Mouse (Mus musculus) thymus, adult 2 months (tissue): ENCODE data around the gene Stxbp1. TPM values are rescaled to one million over a fixed set of nuclear protein-coding genes. Genes with fewer than 3 reads are reported as not detected.
A peak's percentile ranks its signal among the peaks of the same experiment; 100 is the strongest.

Experiments used
- DNase-seq: peaks from one replicate; pipeline ENCODE4 v3.0.0; 2021
- H3K27ac ChIP-seq: fragments of 200-500 bp; 2 replicates; pipeline ENCODE4 v1.5.1; 2012; ENCODE audit warnings: low read length, control low read depth; ENCODE audit not compliant: control insufficient read depth, insufficient read depth
- H3K27me3 ChIP-seq: fragments of 200-500 bp; 2 replicates; pipeline ENCODE4 v1.6.1; 2012; ENCODE audit warnings: mild to moderate bottlenecking, low read length, moderate library complexity, mixed read lengths; ENCODE audit not compliant: control insufficient read depth, insufficient read depth
- H3K36me3 ChIP-seq: fragments of 200-500 bp; 2 replicates; pipeline ENCODE4 v1.6.1; 2012; ENCODE audit warnings: mild to moderate bottlenecking, low read length, moderate library complexity; ENCODE audit not compliant: control insufficient read depth, insufficient read depth
- H3K4me1 ChIP-seq: fragments of 200-500 bp; replicated peaks from 2 replicates; pipeline ENCODE4 v1.6.1; 2012; ENCODE audit warnings: low read length; ENCODE audit not compliant: control insufficient read depth, insufficient read depth
- H3K4me3 ChIP-seq: fragments of 200-500 bp; 2 replicates; pipeline ENCODE4 v1.5.1; 2012; ENCODE audit warnings: mild to moderate bottlenecking, low read length, control low read depth, moderate library complexity; ENCODE audit not compliant: control insufficient read depth, insufficient read depth
- CTCF ChIP-seq: fragments of 200-500 bp; IDR thresholded peaks from 2 replicates; pipeline ENCODE4 v1.5.1; 2012; ENCODE audit warnings: mild to moderate bottlenecking, control low read depth, low read length, moderate library complexity, borderline replicate concordance; ENCODE audit not compliant: control insufficient read depth, poor library complexity, insufficient read depth; ENCODE audit errors: extremely low read depth
- POLR2A ChIP-seq: fragments of 200-500 bp; IDR thresholded peaks from 2 replicates; pipeline ENCODE4 v1.6.1; 2012; ENCODE audit warnings: mild to moderate bottlenecking, low read length, control low read depth, moderate library complexity; ENCODE audit not compliant: control insufficient read depth, poor library complexity, insufficient read depth; ENCODE audit errors: extremely low read depth
- WGBS: fragments of 180-500 bp; shearing (Covaris S2); methylation state at CpG from one replicate; pipeline ENCODE4 v1.1.7; 2018; 5-methylcytosine and 5-hydroxymethylcytosine counted together
- polyA plus RNA-seq: library from polyadenylated mRNA; depleted of rRNA; stranded (reverse); fragments of >200 nt; gene quantifications from 2 replicates; pipeline ENCODE4 v1.2.3, GENCODE M21; 2012

Stxbp1 gene
- polyA plus RNA-seq, 1 experiment = 6.6 TPM

DNA sequence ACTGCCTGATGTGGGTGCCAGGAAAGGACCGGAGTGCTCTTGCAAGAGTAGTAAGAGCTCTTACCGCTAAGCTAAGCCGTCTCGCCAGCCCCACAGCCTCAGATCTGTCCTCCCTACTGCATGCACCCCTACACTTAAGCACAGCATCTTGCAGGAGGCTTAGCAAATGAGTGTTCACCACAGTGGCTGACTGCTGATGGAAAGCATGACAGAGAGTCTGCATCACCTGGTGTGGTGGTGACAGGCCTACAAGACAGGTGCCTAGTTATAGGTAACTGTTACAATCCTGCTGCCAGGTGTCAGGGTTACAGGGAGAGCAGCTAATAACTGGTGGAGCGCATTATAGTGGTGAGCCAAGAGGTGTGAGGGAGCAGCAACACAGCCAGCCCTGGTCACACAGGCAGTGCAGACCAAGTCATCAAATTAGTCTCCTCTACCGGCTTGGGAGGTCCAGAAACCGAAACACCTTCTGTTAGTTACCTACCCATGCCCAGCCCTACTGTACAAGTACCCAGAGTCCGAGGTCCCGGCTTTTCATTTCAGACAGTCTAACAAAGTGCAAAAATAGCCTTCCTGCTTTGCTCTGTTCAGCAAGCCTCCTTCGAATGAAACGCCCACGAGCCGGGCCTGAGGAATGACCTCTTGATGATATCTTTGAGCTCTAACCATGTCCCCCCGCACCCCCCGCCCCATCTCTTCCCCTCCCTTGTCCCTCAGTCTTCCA is 28.1 kb upstream of the Stxbp1 start:
- DNase-seq = no peak
- TF ChIP-seq POLR2A (no peak), CTCF (no peak)
- no peak overlapping the region for H3K4me3 ChIP-seq
- 33% methylated on average over 15 of the region's 15 CpGs for WGBS
- H3K27me3 ChIP-seq = peaks cover 13% of the 10 kb centered on the region; the same call in 1 of the 2 replicates
- H3K27ac ChIP-seq = no peak overlapping the region
- H3K4me1 ChIP-seq = peaks cover 14% of the 10 kb centered on the region
- no peaks in the 10 kb centered on the region for H3K36me3 ChIP-seq

DNA sequence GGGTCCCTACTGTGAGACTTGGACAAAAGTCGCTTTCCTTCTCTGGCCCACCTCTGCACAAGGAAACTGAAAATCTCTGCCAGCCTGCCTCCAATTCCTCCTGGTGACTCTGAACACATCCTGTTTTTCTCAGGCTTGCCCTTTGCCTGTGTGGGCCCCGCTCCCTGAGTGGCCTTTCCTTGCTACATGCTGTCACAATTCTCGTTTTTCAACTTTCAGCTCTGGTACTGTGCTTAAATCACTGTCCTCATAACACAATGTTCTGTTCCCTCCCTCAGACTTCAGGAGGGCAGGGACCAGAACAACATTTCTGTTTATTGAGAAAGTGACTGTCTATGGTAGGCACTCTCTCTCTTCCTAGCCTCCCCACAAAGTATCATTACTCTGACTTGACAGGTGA is 27.0 kb upstream of the Stxbp1 start:
- Histone ChIP-seq H3K4me1 (peaks cover 19% of the 10 kb centered on the region), H3K27ac (no peak overlapping the region), H3K27me3 (peaks cover 13% of the 10 kb centered on the region; the same call in 1 of the 2 replicates), H3K4me3 (no peak overlapping the region), H3K36me3 (no peaks in the 10 kb centered on the region)
- no peak for DNase-seq
- TF ChIP-seq POLR2A = no peak
- TF ChIP-seq CTCF = no peak
- WGBS = 93% methylated on average over 3 of the region's 3 CpGs

DNA sequence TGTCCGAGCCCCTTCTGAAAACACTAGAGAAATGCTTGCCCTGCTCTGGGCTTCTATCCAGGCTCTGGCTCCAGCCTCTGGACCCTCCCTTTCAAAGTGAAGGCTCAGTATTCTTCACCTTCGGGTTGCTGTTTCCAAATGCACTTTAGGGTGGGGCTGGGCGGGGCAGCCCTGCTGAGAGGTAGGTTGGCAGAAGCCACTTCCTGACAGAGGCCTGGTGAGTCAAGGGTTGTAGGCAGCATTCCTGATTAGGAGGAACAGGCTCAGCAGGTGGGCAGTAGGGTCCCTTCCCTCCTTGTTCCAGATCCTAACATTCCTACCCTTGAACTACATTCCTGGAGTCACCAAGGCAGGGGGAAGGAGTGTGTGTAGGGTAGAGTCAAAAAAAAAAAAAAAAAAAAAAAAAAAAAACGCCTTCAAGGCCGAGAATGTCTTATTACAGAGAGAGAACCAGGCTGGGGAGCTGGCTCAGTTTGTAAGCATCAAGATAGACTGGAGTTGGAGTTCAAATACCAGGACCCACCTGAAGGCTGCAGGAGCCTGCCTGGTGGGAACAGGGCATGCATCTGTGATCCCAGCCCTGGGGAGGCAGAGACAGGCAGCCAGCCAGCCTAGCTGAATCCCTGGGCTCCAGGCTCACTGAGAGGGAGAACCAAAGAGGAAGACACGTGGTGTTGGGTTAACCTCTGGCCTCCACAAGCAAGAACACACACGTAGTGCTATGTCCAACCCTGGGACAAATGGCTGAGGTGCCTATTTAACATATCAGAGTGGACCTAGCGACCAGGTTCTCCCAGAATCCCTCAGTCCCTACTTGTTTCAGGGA is 23.4 kb upstream of the Stxbp1 start:
- H3K27me3 ChIP-seq = peaks cover 4% of the 10 kb centered on the region; the same call in 1 of the 2 replicates
- no peak for DNase-seq
- H3K4me3 ChIP-seq = no peak overlapping the region
- H3K36me3 ChIP-seq = no peaks in the 10 kb centered on the region
- H3K4me1 ChIP-seq = peaks cover 8% of the 10 kb centered on the region
- WGBS = 34% methylated on average over 8 of the region's 8 CpGs
- no peak overlapping the region; the same call in 1 of the 2 replicates for H3K27ac ChIP-seq
- TF ChIP-seq POLR2A = no peak
- TF ChIP-seq CTCF = no peak

DNA sequence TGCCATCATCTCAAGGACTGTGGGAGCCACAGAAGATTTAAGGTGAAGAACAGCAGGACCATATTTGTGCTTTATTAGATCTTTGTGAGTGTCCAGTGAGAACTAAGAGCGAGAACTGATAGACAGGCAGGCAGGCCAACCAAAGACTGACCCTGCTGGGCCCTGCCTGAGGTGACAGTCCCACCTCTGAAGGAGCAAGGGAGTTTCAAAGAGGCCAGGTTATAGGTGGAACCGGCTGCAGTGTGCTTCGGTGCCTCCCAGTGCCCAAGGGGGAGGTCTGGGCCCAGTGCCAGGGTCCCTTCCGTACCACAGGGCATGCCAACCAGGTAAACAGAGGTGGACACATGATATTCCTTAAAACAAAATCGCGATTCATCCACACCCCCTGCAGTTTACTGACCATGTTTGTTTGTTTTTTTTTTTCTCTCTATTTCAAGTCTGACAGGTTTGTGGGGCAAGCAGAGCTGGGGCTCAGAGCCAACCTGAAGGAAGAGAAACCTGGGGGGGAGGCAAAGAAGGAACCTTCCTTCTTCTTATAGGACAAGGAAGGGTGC is 22.8 kb upstream of the Stxbp1 start:
- H3K4me3 ChIP-seq = no peak overlapping the region
- DNase-seq = no peak
- H3K4me1 ChIP-seq = peaks cover 8% of the 10 kb centered on the region; the same call in 1 of the 2 replicates
- TF ChIP-seq POLR2A = no peak
- TF ChIP-seq CTCF = no peak
- H3K27ac ChIP-seq = peak overlapping the region; percentile 14; the same call in 1 of the 2 replicates
- H3K27me3 ChIP-seq = peaks cover under 1% of the 10 kb centered on the region; the same call in 1 of the 2 replicates
- no peaks in the 10 kb centered on the region for H3K36me3 ChIP-seq
- WGBS = 70% methylated on average over 6 of the region's 6 CpGs

DNA sequence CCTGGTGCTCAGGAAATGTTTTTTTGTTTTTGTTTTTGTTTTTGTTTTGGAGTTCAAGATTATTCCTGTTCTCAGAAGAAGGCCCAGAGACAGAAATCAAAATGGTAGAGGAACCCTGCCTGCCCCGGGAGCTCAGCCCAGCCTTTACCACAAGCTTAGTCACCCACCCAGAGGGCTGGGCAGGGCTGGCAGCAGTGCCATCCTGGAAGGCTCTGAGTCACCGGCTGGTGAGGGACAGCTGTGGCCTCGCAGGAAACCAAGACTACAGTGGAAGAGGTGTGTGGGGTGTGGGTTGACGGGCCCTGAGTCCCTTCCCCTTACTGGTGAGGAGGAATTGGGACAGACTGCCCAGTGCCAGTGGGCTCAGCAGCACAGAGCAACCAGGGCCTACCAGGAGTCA is 20.3 kb upstream of the Stxbp1 start:
- no peaks in the 10 kb centered on the region for H3K27me3 ChIP-seq
- DNase-seq = no peak
- no peak overlapping the region for H3K27ac ChIP-seq

DNA sequence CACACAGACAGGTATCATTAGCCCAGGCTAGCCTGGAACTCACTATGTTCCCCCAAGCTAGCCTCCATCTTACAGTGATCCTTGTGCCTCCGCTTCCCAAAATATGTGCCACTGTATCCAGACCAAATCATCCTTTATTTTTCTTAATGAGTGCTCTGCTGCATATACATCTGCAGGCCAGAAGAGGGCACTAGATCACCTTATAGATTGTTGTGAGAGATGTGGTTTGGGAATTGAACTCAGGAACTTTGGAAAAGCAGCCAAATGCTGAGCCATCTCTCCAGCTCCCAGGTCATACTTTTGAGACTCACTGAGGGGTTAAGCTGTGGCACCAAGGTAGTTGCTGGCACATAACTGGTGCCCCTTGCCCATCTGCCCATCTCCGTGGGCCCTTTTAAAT is 17.7 kb upstream of the Stxbp1 start:
- Histone ChIP-seq H3K4me1 (peaks cover 2% of the 10 kb centered on the region; the same call in 1 of the 2 replicates), H3K36me3 (no peaks in the 10 kb centered on the region), H3K4me3 (no peak overlapping the region), H3K27me3 (no peaks in the 10 kb centered on the region), H3K27ac (no peak overlapping the region)
- TF ChIP-seq CTCF = no peak
- no peak for TF ChIP-seq POLR2A
- DNase-seq = no peak
- 62% methylated on average over 2 of the region's 2 CpGs for WGBS

More for the DNA sequence above, 20.3 kb upstream of the Stxbp1 start:
- H3K36me3 ChIP-seq = no peaks in the 10 kb centered on the region
- H3K4me3 ChIP-seq = no peak overlapping the region
- WGBS = 12% methylated on average over 4 of the region's 4 CpGs
- TF ChIP-seq POLR2A = no peak
- no peak for TF ChIP-seq CTCF
- peaks cover 8% of the 10 kb centered on the region; the same call in 1 of the 2 replicates for H3K4me1 ChIP-seq
